Mouse (Mus musculus): Measurements from ENCODE around the gene Slc6a4. TPM values are rescaled to one million over a fixed set of nuclear protein-coding genes. Genes with fewer than 3 reads are reported as not detected.

The Slc6a4 gene
- total and polyA plus RNA-seq, 3 experiments: 0.73 to 2.1 (median 1.8) TPM

DNA sequence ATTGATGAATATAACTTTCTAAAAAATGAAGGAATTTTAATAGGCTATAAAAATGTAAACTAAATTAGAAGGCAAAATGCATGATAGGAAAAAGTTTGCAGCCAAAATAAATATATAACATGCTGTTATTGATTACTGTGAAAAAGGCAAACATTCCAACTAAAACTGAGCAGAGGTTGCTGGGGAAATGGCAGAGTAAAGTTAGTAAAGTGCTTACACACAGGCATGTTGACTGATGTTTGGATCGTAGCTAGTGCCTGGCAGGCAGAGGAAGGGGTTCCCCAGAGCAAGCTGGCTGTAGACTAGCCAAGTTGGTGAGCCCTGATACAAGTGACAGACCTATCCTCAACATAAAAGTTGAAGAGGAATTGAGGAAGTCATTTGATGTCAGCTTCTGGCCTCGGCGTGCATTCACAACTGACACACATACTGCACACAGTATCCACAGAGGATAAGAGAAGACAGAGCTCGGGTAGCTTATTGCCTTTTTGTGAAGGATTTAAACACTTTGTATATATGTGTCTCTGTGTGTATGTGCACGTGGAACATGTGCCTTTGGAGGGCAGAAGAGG is 16.7 kb upstream of the Slc6a4 start:
- DNase-seq: no peak
- WGBS: 84% methylated on average over 5 of the region's 5 CpGs
- no peak for TF ChIP-seq CTCF (IDR thresholded peaks at IDR 0.05)
- Histone ChIP-seq H3K4me3 (no peak overlapping the region), H3K4me1 (ENCODE audit: control insufficient read depth, insufficient read depth, low read length) (no peaks in the 10 kb centered on the region), H3K79me2 (replicated peaks; ENCODE audit: control insufficient read depth, insufficient read depth, low read length) (no peaks in the 10 kb centered on the region), H3K27ac (no peak overlapping the region), H3K27me3 (ENCODE audit: control insufficient read depth, insufficient read depth, low read length) (no peaks in the 10 kb centered on the region), H3K36me3 (ENCODE audit: control insufficient read depth, insufficient read depth, low read length) (no peaks in the 10 kb centered on the region), H3K9ac (ENCODE audit: low read depth, low read length) (no peak overlapping the region)
- intact Hi-C loops (cut with DNase I): no loop called here

DNA sequence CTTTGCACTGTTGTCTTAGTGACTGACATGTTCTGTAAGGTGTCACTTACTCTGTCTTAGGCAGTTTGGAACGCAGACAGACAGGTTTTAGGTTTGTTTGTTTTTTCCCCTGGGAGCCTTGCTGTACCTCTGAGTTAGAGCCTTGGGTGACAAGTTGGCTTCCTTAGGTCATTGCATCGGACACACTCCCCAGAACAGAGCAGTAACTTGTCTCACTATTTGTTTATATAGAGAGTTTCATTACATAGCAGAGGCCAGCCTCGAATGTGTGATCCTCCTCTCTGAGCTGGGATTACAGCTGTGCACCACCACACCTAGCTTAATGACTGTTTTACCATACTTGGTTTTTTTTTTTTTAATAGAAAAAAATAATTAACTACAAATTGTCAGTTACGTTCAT is 16.0 kb upstream of the Slc6a4 start:
- Histone ChIP-seq H3K4me3 (no peak overlapping the region), H3K4me1 (ENCODE audit: control insufficient read depth, insufficient read depth, low read length) (no peaks in the 10 kb centered on the region), H3K9ac (ENCODE audit: low read depth, low read length) (no peak overlapping the region), H3K27me3 (ENCODE audit: control insufficient read depth, insufficient read depth, low read length) (no peaks in the 10 kb centered on the region), H3K79me2 (replicated peaks; ENCODE audit: control insufficient read depth, insufficient read depth, low read length) (no peaks in the 10 kb centered on the region), H3K27ac (no peak overlapping the region), H3K36me3 (ENCODE audit: control insufficient read depth, insufficient read depth, low read length) (no peaks in the 10 kb centered on the region)
- intact Hi-C loops (cut with DNase I): no loop called here
- TF ChIP-seq POLR2A (IDR thresholded peaks at IDR 0.05; ENCODE audit: insufficient read depth, low read depth, low read length): no peak
- no peak for TF ChIP-seq EP300 (IDR thresholded peaks at IDR 0.05; ENCODE audit: insufficient read depth, low read depth, low read length)
- TF ChIP-seq CTCF (IDR thresholded peaks at IDR 0.05): no peak
- DNase-seq: no peak
- WGBS: 86% methylated on average over 4 of the region's 4 CpGs

DNA sequence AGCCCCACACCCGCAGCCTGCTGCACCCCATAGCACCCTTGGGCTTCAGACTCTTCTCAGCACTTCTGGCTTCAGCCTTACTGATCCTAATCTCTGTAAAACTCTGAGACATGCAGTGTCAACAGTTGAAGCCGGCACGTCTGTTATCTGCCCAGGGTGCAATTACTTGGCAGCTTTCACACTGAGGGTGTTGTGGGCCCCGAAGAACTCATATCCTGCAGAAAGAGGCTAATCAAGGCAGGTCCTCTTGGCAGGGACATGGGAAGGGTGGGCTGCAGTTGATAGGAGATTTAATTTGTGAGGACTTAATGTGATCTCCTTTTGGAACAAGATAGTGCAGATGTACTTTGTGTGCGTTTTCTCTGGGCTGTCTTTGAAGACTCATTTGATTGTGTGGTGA is 14.8 kb upstream of the Slc6a4 start:
- Histone ChIP-seq H3K27me3 (ENCODE audit: control insufficient read depth, insufficient read depth, low read length) (no peaks in the 10 kb centered on the region), H3K9ac (ENCODE audit: low read depth, low read length) (no peak overlapping the region), H3K4me3 (no peak overlapping the region), H3K27ac (no peak overlapping the region), H3K36me3 (ENCODE audit: control insufficient read depth, insufficient read depth, low read length) (no peaks in the 10 kb centered on the region), H3K4me1 (ENCODE audit: control insufficient read depth, insufficient read depth, low read length) (no peaks in the 10 kb centered on the region), H3K79me2 (replicated peaks; ENCODE audit: control insufficient read depth, insufficient read depth, low read length) (no peaks in the 10 kb centered on the region)
- no peak for DNase-seq
- intact Hi-C loops (cut with DNase I): no loop called here
- TF ChIP-seq POLR2A (IDR thresholded peaks at IDR 0.05; ENCODE audit: insufficient read depth, low read depth, low read length) (no peak), EP300 (IDR thresholded peaks at IDR 0.05; ENCODE audit: insufficient read depth, low read depth, low read length) (no peak), CTCF (IDR thresholded peaks at IDR 0.05) (no peak)
- WGBS: 49% methylated on average over 5 of the region's 5 CpGs

DNA sequence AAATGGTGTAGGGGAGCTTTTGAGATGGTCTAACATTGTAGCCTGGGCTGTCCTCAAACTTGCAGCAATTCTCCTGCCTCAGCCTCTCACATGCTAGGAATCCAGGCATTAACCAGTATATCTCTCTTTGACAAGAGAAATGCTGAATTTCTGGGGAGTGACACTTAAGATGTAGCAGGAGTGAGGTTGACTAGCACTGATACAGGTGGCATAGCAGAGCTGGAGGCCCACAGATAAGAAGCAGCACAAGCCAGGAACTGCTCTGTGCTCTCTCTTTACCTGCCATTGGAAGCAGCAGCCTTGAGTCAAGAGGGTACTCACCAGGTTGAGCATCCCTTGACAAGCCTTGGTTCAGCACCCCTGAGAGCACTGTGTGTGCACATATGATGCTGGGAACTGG is 14.2 kb upstream of the Slc6a4 start:
- TF ChIP-seq EP300 (IDR thresholded peaks at IDR 0.05; ENCODE audit: insufficient read depth, low read depth, low read length) (no peak), POLR2A (IDR thresholded peaks at IDR 0.05; ENCODE audit: insufficient read depth, low read depth, low read length) (no peak), CTCF (IDR thresholded peaks at IDR 0.05) (no peak)
- intact Hi-C loops (cut with DNase I): no loop called here
- H3K36me3 ChIP-seq (ENCODE audit: control insufficient read depth, insufficient read depth, low read length): no peaks in the 10 kb centered on the region

DNA sequence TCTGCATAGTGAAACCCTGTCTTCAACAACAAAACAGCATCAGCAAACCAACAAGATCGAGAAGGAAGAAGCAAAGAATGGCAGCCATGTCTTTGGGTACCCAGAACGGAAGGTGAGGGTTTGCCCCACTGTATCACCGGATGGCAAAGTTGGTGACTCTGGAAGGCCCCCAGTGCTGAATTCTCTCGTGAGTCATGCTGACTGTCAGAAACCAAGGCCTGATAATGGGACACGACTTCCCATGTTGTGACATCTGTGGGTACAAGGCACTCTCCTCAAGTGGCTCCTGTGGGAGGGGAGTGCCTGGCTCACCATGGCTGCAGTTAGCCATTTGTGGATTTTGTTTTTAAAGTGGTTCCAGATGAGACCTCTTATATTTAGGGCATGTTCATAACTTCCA is 7.6 kb upstream of the Slc6a4 start:
- Histone ChIP-seq H3K27ac (no peak overlapping the region), H3K27me3 (ENCODE audit: control insufficient read depth, insufficient read depth, low read length) (no peaks in the 10 kb centered on the region), H3K4me3 (no peak overlapping the region), H3K9ac (ENCODE audit: low read depth, low read length) (no peak overlapping the region), H3K4me1 (ENCODE audit: control insufficient read depth, insufficient read depth, low read length) (no peaks in the 10 kb centered on the region), H3K79me2 (replicated peaks; ENCODE audit: control insufficient read depth, insufficient read depth, low read length) (no peaks in the 10 kb centered on the region), H3K36me3 (ENCODE audit: control insufficient read depth, insufficient read depth, low read length) (no peaks in the 10 kb centered on the region)
- TF ChIP-seq CTCF (IDR thresholded peaks at IDR 0.05) (no peak), POLR2A (IDR thresholded peaks at IDR 0.05; ENCODE audit: insufficient read depth, low read depth, low read length) (no peak), EP300 (IDR thresholded peaks at IDR 0.05; ENCODE audit: insufficient read depth, low read depth, low read length) (no peak)
- intact Hi-C loops (cut with DNase I): no loop called here
- DNase-seq: no peak
- WGBS: 60% methylated on average over 5 of the region's 5 CpGs

More for the DNA sequence above, 14.2 kb upstream of the Slc6a4 start:
- Histone ChIP-seq H3K27ac (no peak overlapping the region), H3K27me3 (ENCODE audit: control insufficient read depth, insufficient read depth, low read length) (no peaks in the 10 kb centered on the region), H3K9ac (ENCODE audit: low read depth, low read length) (no peak overlapping the region), H3K79me2 (replicated peaks; ENCODE audit: control insufficient read depth, insufficient read depth, low read length) (no peaks in the 10 kb centered on the region), H3K4me3 (no peak overlapping the region), H3K4me1 (ENCODE audit: control insufficient read depth, insufficient read depth, low read length) (no peaks in the 10 kb centered on the region)
- DNase-seq: no peak

DNA sequence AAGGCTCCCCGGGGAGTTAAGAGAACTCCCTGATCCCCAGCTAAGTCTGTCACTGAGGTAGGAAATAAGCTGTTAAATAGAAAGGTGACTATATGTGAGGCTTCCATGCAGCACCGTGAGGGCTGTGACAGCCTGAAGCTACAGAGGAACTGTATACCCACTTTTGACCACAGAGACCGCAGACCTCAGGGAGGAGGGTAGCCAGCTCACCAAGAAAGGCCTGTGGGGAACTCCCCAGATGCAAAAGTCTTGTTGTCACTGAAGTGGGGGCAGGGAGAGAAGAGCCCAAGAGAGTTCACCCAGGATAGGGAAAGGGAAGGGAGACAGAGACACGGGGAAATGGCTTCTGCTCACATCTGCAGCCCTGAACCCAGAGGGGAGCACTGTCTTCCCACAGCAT is 5.5 kb upstream of the Slc6a4 start:
- WGBS: 34% methylated on average over 4 of the region's 4 CpGs
- H3K36me3 ChIP-seq (ENCODE audit: control insufficient read depth, insufficient read depth, low read length): no peaks in the 10 kb centered on the region
- H3K79me2 ChIP-seq (replicated peaks; ENCODE audit: control insufficient read depth, insufficient read depth, low read length): no peaks in the 10 kb centered on the region
- intact Hi-C loops (cut with DNase I): no loop called here
- TF ChIP-seq CTCF (IDR thresholded peaks at IDR 0.05) (no peak), EP300 (IDR thresholded peaks at IDR 0.05; ENCODE audit: insufficient read depth, low read depth, low read length) (no peak), POLR2A (IDR thresholded peaks at IDR 0.05; ENCODE audit: insufficient read depth, low read depth, low read length) (no peak)
- peak in 1 of 2 experiments; percentile 24 for DNase-seq
- H3K27ac ChIP-seq: no peak overlapping the region
- H3K9ac ChIP-seq (ENCODE audit: low read depth, low read length): no peak overlapping the region
- no peaks in the 10 kb centered on the region for H3K4me1 ChIP-seq (ENCODE audit: control insufficient read depth, insufficient read depth, low read length)
- no peak overlapping the region for H3K4me3 ChIP-seq
- H3K27me3 ChIP-seq (ENCODE audit: control insufficient read depth, insufficient read depth, low read length): no peaks in the 10 kb centered on the region

Data from heart, adult 2 months (tissue).